Mouse (Mus musculus): ENCODE measurements around the gene Galnt5. TPM values are rescaled to one million over a fixed set of nuclear protein-coding genes. Genes with fewer than 3 reads are reported as not detected.

Gene Galnt5
- total RNA-seq (2014; fragmentation: Nextera tagmentation) = 0.24 and 0.38 TPM in 2 replicates
- 0.72 and 1.9 TPM in 2 replicates for total RNA-seq (2017)

- peak; percentile 48 for ATAC-seq (replicated peaks; ENCODE audit: poor library complexity, severe bottlenecking)
Measured at GRCm38 (mm10) chr2:57997752-57998430, at the start of gene Galnt5. TSS of gene Galnt5 (plus strand) at chr2:57997884.

- no peak for ATAC-seq (replicated peaks; ENCODE audit: poor library complexity, severe bottlenecking)
Measured at GRCm38 (mm10) chr2:57951620-57952019, 46.1 kb upstream of the Galnt5 start.

- no peak for ATAC-seq (replicated peaks; ENCODE audit: poor library complexity, severe bottlenecking)
Measured at GRCm38 (mm10) chr2:57960786-57961185, 36.9 kb upstream of the Galnt5 start.

GRCm38 (mm10) chr2:57982248-57982647, 15.4 kb upstream of the Galnt5 start:
- no peak for ATAC-seq (replicated peaks; ENCODE audit: poor library complexity, severe bottlenecking)

GRCm38 (mm10) chr2:57991084-57991483, 6.6 kb upstream of the Galnt5 start:
- ATAC-seq (replicated peaks; ENCODE audit: poor library complexity, severe bottlenecking) = no peak

GRCm38 (mm10) chr2:58001497-58001896, 3.8 kb downstream of the Galnt5 start:
- ATAC-seq (replicated peaks; ENCODE audit: poor library complexity, severe bottlenecking) = no peak

- no peak for ATAC-seq (replicated peaks; ENCODE audit: poor library complexity, severe bottlenecking)
Measured at GRCm38 (mm10) chr2:58007081-58007480, 9.4 kb downstream of the Galnt5 start.

- ATAC-seq (replicated peaks; ENCODE audit: poor library complexity, severe bottlenecking) = no peak
Measured at GRCm38 (mm10) chr2:58023556-58023955, 25.9 kb downstream of the Galnt5 start.

- ATAC-seq (replicated peaks; ENCODE audit: poor library complexity, severe bottlenecking) = no peak
Measured at GRCm38 (mm10) chr2:58026740-58027139, 29.1 kb downstream of the Galnt5 start.

- ATAC-seq (replicated peaks; ENCODE audit: poor library complexity, severe bottlenecking) = peak; percentile 79
Measured at GRCm38 (mm10) chr2:58029404-58029803, 31.7 kb downstream of the Galnt5 start.

GRCm38 (mm10) chr2:58031431-58031830, 33.7 kb downstream of the Galnt5 start:
- ATAC-seq (replicated peaks; ENCODE audit: poor library complexity, severe bottlenecking) = no peak

GRCm38 (mm10) chr2:58035635-58036034, 38.0 kb downstream of the Galnt5 start:
- ATAC-seq (replicated peaks; ENCODE audit: poor library complexity, severe bottlenecking) = peak; percentile 75

GRCm38 (mm10) chr2:58036926-58037325, 39.2 kb downstream of the Galnt5 start:
- peak; percentile 60 for ATAC-seq (replicated peaks; ENCODE audit: poor library complexity, severe bottlenecking)

GRCm38 (mm10) chr2:58041867-58042266, 44.2 kb downstream of the Galnt5 start:
- ATAC-seq (replicated peaks; ENCODE audit: poor library complexity, severe bottlenecking) = peak; percentile 58; the same call in 1 of the 2 replicates

GRCm38 (mm10) chr2:58052821-58053581, 55.3 kb downstream of the Galnt5 start, which contains the start of gene Ermn:
TSS of gene Ermn (minus strand) at chr2:58052864.
- no peak for ATAC-seq (replicated peaks; ENCODE audit: poor library complexity, severe bottlenecking)

- ATAC-seq (replicated peaks; ENCODE audit: poor library complexity, severe bottlenecking) = peak; percentile 99
Measured at GRCm38 (mm10) chr2:58055383-58055782, 57.7 kb downstream of the Galnt5 start.

GRCm38 (mm10) chr2:58079849-58080248, 82.2 kb downstream of the Galnt5 start:
- ATAC-seq (replicated peaks; ENCODE audit: poor library complexity, severe bottlenecking) = no peak

GRCm38 (mm10) chr2:58086420-58086819, 88.7 kb downstream of the Galnt5 start:
- ATAC-seq (replicated peaks; ENCODE audit: poor library complexity, severe bottlenecking) = no peak

GRCm38 (mm10) chr2:58094818-58095217, 97.1 kb downstream of the Galnt5 start:
- ATAC-seq (replicated peaks; ENCODE audit: poor library complexity, severe bottlenecking) = no peak
